Mouse (Mus musculus): ENCODE results near the gene Hibch.
A peak's percentile ranks its signal among the peaks of the same experiment; 100 is the strongest.

Hibch gene

GRCm38 (mm10) chr1:52844782-52845665 is at the start of gene Hibch:
Gene Hibch, plus strand, starts transcription at chr1:52844929.
- peak; percentile 97 for DNase-seq

- no peak for DNase-seq
Measured at GRCm38 (mm10) chr1:52795927-52796326, 48.8 kb upstream of the Hibch start.

- DNase-seq, result peak; percentile 67
Measured at GRCm38 (mm10) chr1:52799056-52799726, 45.5 kb upstream of the Hibch start.

GRCm38 (mm10) chr1:52799772-52800171 is 45.0 kb upstream of the Hibch start:
- DNase-seq, result peak; percentile 16

- DNase-seq, result peak; percentile 57
Measured at GRCm38 (mm10) chr1:52800340-52800740, 44.4 kb upstream of the Hibch start.

- no peak for DNase-seq
Measured at GRCm38 (mm10) chr1:52801651-52802050, 43.1 kb upstream of the Hibch start.

- no peak for DNase-seq
Measured at GRCm38 (mm10) chr1:52802406-52802975, 42.2 kb upstream of the Hibch start.

GRCm38 (mm10) chr1:52805041-52805440 is 39.7 kb upstream of the Hibch start:
- no peak for DNase-seq

GRCm38 (mm10) chr1:52808456-52808855 is 36.3 kb upstream of the Hibch start:
- DNase-seq, result no peak

- DNase-seq, result no peak
Measured at GRCm38 (mm10) chr1:52816232-52816891, 28.4 kb upstream of the Hibch start.

GRCm38 (mm10) chr1:52816910-52817812 is 27.6 kb upstream of the Hibch start, which contains the start of gene Inpp1:
Gene Inpp1, minus strand, starts transcription at chr1:52817688.
- peak; percentile 79 for DNase-seq

- DNase-seq, result no peak
Measured at GRCm38 (mm10) chr1:52817813-52818147, 26.9 kb upstream of the Hibch start.

- no peak for DNase-seq
Measured at GRCm38 (mm10) chr1:52839099-52839498, 5.6 kb upstream of the Hibch start.

- DNase-seq, result peak; percentile 8
Measured at GRCm38 (mm10) chr1:52844354-52844753, 375 bp upstream of the Hibch start.

GRCm38 (mm10) chr1:52846556-52846955 is 1.8 kb downstream of the Hibch start:
- no peak for DNase-seq

- DNase-seq, result no peak
Measured at GRCm38 (mm10) chr1:52849422-52849821, 4.7 kb downstream of the Hibch start.

- DNase-seq, result peak; percentile 28
Measured at GRCm38 (mm10) chr1:52854029-52854428, 9.3 kb downstream of the Hibch start.

- DNase-seq, result no peak
Measured at GRCm38 (mm10) chr1:52855904-52856601, 11.3 kb downstream of the Hibch start.

- DNase-seq, result no peak
Measured at GRCm38 (mm10) chr1:52864220-52864619, 19.5 kb downstream of the Hibch start.

GRCm38 (mm10) chr1:52866007-52866406 is 21.3 kb downstream of the Hibch start:
- DNase-seq, result no peak

GRCm38 (mm10) chr1:52867876-52868275 is 23.1 kb downstream of the Hibch start:
- DNase-seq, result no peak
